Mouse (Mus musculus): ENCODE results near the gene Antxr1. TPM values are rescaled to one million over a fixed set of nuclear protein-coding genes. Genes with fewer than 3 reads are reported as not detected.

Gene Antxr1
- polyA plus RNA-seq, 1 experiment from 2014 or later, result 5.2 TPM

GRCm38 (mm10) chr6:87183159-87183558, 152.5 kb downstream of the Antxr1 start:
- H3K27ac ChIP-seq (ENCODE audit: low read length), result no peak overlapping the region; the same call in 1 of the 2 replicates
- 59% methylated on average over 8 of the region's 8 CpGs for WGBS
- no peaks in the 10 kb centered on the region for H3K27me3 ChIP-seq (ENCODE audit: insufficient read depth, low read length)
- H3K9ac ChIP-seq (replicated peaks; ENCODE audit: low read length), result no peak overlapping the region
- H3K36me3 ChIP-seq (ENCODE audit: insufficient read depth, low read length), result no peaks in the 10 kb centered on the region; the same call in 1 of the 2 replicates
- no peaks in the 10 kb centered on the region for H3K9me3 ChIP-seq (ENCODE audit: low read length)
- H3K4me3 ChIP-seq (ENCODE audit: low read length), result no peak overlapping the region
- H3K4me1 ChIP-seq (ENCODE audit: insufficient read depth, low read length), result peaks cover 26% of the 10 kb centered on the region
- H3K4me2 ChIP-seq (replicated peaks; ENCODE audit: low read depth, low read length), result no peak overlapping the region
- no peak for ATAC-seq (ENCODE audit: low FRiP score, low TSS enrichment)

DNA sequence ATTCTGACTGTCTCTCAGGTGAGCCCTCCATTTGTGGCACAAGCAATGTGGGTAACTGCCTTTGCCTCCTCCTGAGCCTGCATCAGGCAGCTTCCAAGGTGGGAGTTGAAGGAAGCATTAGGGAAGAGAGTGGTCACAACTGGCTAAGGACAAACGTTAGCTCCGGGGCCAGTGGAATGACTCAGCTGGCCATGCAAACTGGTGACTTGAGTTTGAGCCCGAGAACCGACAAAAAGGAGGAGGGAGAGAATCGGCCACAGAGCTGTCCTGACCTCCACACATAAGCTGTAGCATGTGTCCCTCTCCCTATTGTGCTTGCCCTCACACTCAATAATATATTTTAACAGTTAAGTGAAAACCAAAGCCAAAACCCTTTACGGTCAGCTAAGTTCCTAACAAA, 152.9 kb downstream of the Antxr1 start:
- no peak for ATAC-seq (ENCODE audit: low FRiP score, low TSS enrichment)
- H3K4me3 ChIP-seq (ENCODE audit: low read length), result no peak overlapping the region
- H3K36me3 ChIP-seq (ENCODE audit: insufficient read depth, low read length), result no peaks in the 10 kb centered on the region; the same call in 1 of the 2 replicates
- H3K9ac ChIP-seq (replicated peaks; ENCODE audit: low read length), result no peak overlapping the region
- no peak overlapping the region for H3K27ac ChIP-seq (ENCODE audit: low read length)
- no peaks in the 10 kb centered on the region for H3K27me3 ChIP-seq (ENCODE audit: insufficient read depth, low read length)
- no peak overlapping the region for H3K4me2 ChIP-seq (replicated peaks; ENCODE audit: low read depth, low read length)
- no peaks in the 10 kb centered on the region for H3K9me3 ChIP-seq (ENCODE audit: low read length)
- peaks cover 26% of the 10 kb centered on the region for H3K4me1 ChIP-seq (ENCODE audit: insufficient read depth, low read length)
- WGBS, result 54% methylated on average over 6 of the region's 6 CpGs

DNA sequence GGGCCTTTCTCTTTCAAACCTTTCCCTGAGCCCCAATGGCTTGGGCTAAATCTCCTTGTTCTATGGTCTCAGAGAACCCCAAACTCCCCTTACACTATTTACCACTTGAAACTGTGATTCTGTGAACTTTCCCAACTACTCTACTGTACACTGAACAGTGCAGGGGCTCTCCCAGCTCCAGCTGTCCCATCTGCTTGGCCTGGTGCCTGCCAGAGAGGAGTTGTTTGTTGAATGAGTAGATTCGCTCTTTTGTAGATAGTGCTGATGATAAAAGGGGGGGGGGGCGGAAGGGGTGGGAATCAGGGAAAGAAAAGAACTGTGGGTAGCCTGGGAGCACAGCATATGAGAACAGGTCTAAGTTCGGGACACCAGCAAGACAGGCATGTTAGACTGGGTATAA, 164.2 kb downstream of the Antxr1 start:
- no peak overlapping the region for H3K9ac ChIP-seq (replicated peaks; ENCODE audit: low read length)
- 89% methylated on average over 3 of the region's 3 CpGs for WGBS
- H3K4me3 ChIP-seq (ENCODE audit: low read length), result no peak overlapping the region
- H3K4me1 ChIP-seq (ENCODE audit: insufficient read depth, low read length), result no peaks in the 10 kb centered on the region
- no peaks in the 10 kb centered on the region for H3K9me3 ChIP-seq (ENCODE audit: low read length)
- no peak for ATAC-seq (ENCODE audit: low FRiP score, low TSS enrichment)
- 0 out of 2 replicates have a peak, but pooled peaks cover 2% of the 10 kb centered on the region for H3K36me3 ChIP-seq (ENCODE audit: insufficient read depth, low read length)
- H3K4me2 ChIP-seq (replicated peaks; ENCODE audit: low read depth, low read length), result no peak overlapping the region
- no peaks in the 10 kb centered on the region for H3K27me3 ChIP-seq (ENCODE audit: insufficient read depth, low read length)
- H3K27ac ChIP-seq (ENCODE audit: low read length), result no peak overlapping the region

DNA sequence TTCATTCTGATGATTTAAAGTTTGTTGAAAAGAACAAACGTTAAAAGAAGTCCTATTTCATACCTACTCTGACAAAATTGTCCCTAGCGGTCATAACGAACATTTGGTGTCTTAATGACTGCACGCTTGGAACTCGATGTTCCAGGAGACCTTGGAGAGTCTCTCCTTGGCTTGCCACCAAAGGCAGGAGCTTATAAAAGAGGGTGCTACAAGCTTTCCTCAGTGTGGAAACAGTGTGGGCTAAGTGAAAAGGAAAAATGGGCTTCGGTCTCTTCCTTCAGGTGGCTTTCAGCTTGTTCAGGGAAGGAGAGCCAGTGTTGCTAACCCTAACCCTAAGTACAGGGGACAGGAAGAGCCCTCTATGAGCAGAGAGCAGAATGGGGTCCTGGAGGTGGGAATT, 164.7 kb downstream of the Antxr1 start:
- WGBS, result 70% methylated on average over 6 of the region's 6 CpGs
- no peak overlapping the region for H3K4me2 ChIP-seq (replicated peaks; ENCODE audit: low read depth, low read length)
- no peaks in the 10 kb centered on the region for H3K27me3 ChIP-seq (ENCODE audit: insufficient read depth, low read length)

GRCm38 (mm10) chr6:87170277-87170676, 165.3 kb downstream of the Antxr1 start:
- ATAC-seq (ENCODE audit: low FRiP score, low TSS enrichment), result no peak
- Histone ChIP-seq H3K9ac (replicated peaks; ENCODE audit: low read length) (no peak overlapping the region), H3K9me3 (ENCODE audit: low read length) (no peaks in the 10 kb centered on the region), H3K4me1 (ENCODE audit: insufficient read depth, low read length) (no peaks in the 10 kb centered on the region), H3K4me3 (ENCODE audit: low read length) (no peak overlapping the region), H3K4me2 (replicated peaks; ENCODE audit: low read depth, low read length) (no peak overlapping the region), H3K27ac (ENCODE audit: low read length) (no peak overlapping the region), H3K27me3 (ENCODE audit: insufficient read depth, low read length) (no peaks in the 10 kb centered on the region), H3K36me3 (ENCODE audit: insufficient read depth, low read length) (0 out of 2 replicates have a peak, but pooled peaks cover 2% of the 10 kb centered on the region)
- 87% methylated on average over 6 of the region's 6 CpGs for WGBS

More for the DNA sequence above, 164.7 kb downstream of the Antxr1 start:
- H3K36me3 ChIP-seq (ENCODE audit: insufficient read depth, low read length), result 0 out of 2 replicates have a peak, but pooled peaks cover 2% of the 10 kb centered on the region
- no peak overlapping the region for H3K27ac ChIP-seq (ENCODE audit: low read length)
- no peaks in the 10 kb centered on the region for H3K9me3 ChIP-seq (ENCODE audit: low read length)
- no peak overlapping the region for H3K9ac ChIP-seq (replicated peaks; ENCODE audit: low read length)
- no peaks in the 10 kb centered on the region for H3K4me1 ChIP-seq (ENCODE audit: insufficient read depth, low read length)
- no peak overlapping the region for H3K4me3 ChIP-seq (ENCODE audit: low read length)
- ATAC-seq (ENCODE audit: low FRiP score, low TSS enrichment), result no peak

DNA sequence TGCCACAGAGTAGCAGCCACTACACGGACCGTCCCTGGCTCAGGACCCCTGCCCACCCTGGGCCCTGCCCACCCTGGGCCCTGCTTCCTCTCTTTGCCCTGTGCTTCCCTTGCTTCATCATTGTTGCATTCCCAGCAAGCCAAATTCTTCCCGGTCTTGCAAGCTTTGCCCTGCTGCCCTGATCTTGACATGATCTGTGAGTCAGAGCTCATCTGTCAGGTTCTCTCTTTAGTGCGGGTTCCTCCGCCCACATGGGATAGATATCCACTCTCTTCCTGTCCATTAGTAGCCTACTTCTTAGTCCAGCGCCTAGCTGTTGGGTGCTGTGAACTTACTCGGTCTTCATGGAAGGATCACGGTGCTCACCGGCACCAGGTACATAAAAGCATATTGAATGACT, 167.6 kb downstream of the Antxr1 start:
- WGBS, result 84% methylated on average over 9 of the region's 9 CpGs
- H3K4me3 ChIP-seq (ENCODE audit: low read length), result no peak overlapping the region
- H3K4me2 ChIP-seq (replicated peaks; ENCODE audit: low read depth, low read length), result no peak overlapping the region
- H3K4me1 ChIP-seq (ENCODE audit: insufficient read depth, low read length), result no peaks in the 10 kb centered on the region
- no peaks in the 10 kb centered on the region for H3K9me3 ChIP-seq (ENCODE audit: low read length)
- H3K9ac ChIP-seq (replicated peaks; ENCODE audit: low read length), result no peak overlapping the region
- ATAC-seq (ENCODE audit: low FRiP score, low TSS enrichment), result no peak
- H3K36me3 ChIP-seq (ENCODE audit: insufficient read depth, low read length), result 0 out of 2 replicates have a peak, but pooled peaks cover 2% of the 10 kb centered on the region
- no peaks in the 10 kb centered on the region for H3K27me3 ChIP-seq (ENCODE audit: insufficient read depth, low read length)
- H3K27ac ChIP-seq (ENCODE audit: low read length), result no peak overlapping the region

DNA sequence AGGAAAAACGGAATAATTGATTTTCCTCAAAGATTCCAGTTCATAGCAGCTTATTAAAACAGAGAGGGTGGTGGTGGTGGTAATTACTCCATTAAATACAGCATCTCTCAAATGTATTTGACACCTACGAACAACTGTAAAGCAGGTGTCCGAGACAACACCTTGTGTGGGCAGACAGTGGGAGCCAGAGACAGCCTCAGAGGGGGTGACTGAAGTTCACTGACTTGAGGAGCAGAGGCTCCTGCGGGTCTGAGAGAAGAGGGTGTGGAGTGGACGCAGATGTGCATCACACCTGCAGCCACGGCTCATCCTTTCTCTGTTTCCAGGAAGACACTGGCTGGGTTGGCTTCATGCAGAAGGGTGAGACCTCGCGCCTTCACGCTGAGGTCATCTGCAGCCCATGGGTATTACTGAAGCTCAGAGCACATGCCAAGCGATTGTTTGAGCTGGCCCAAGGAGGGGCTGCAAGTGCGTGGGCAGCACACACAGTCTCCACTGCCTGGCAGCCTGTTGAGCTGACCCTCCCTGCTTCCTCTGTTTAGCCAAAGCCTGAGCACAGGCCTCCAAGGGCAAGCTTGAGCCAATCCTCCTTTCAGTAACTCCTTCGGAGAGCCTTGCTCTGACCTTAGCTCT, 168.8 kb downstream of the Antxr1 start:
- 65% methylated on average over 12 of the region's 12 CpGs for WGBS
- ATAC-seq (ENCODE audit: low FRiP score, low TSS enrichment), result 0 out of 2 replicates have a peak, but pooled peaks have one; percentile 23
- no peaks in the 10 kb centered on the region for H3K27me3 ChIP-seq (ENCODE audit: insufficient read depth, low read length)

GRCm38 (mm10) chr6:87165536-87166311, 169.9 kb downstream of the Antxr1 start:
- no peak overlapping the region for H3K4me3 ChIP-seq (ENCODE audit: low read length)
- ATAC-seq (ENCODE audit: low FRiP score, low TSS enrichment), result no peak
- H3K36me3 ChIP-seq (ENCODE audit: insufficient read depth, low read length), result no peaks in the 10 kb centered on the region
- no peaks in the 10 kb centered on the region for H3K4me1 ChIP-seq (ENCODE audit: insufficient read depth, low read length)
- H3K9ac ChIP-seq (replicated peaks; ENCODE audit: low read length), result no peak overlapping the region
- no peaks in the 10 kb centered on the region for H3K9me3 ChIP-seq (ENCODE audit: low read length)
- no peak overlapping the region for H3K27ac ChIP-seq (ENCODE audit: low read length)
- no peaks in the 10 kb centered on the region for H3K27me3 ChIP-seq (ENCODE audit: insufficient read depth, low read length)
- no peak overlapping the region for H3K4me2 ChIP-seq (replicated peaks; ENCODE audit: low read depth, low read length)
- WGBS, result 58% methylated on average over 8 of the region's 8 CpGs

More for the DNA sequence above, 168.8 kb downstream of the Antxr1 start:
- Histone ChIP-seq H3K4me3 (ENCODE audit: low read length) (no peak overlapping the region), H3K27ac (ENCODE audit: low read length) (no peak overlapping the region), H3K36me3 (ENCODE audit: insufficient read depth, low read length) (0 out of 2 replicates have a peak, but pooled peaks cover under 1% of the 10 kb centered on the region), H3K9ac (replicated peaks; ENCODE audit: low read length) (no peak overlapping the region), H3K4me1 (ENCODE audit: insufficient read depth, low read length) (no peaks in the 10 kb centered on the region), H3K9me3 (ENCODE audit: low read length) (no peaks in the 10 kb centered on the region), H3K4me2 (replicated peaks; ENCODE audit: low read depth, low read length) (no peak overlapping the region)

- Histone ChIP-seq H3K4me3 (ENCODE audit: low read length) (no peak overlapping the region), H3K4me1 (ENCODE audit: insufficient read depth, low read length) (peaks cover 6% of the 10 kb centered on the region), H3K27me3 (ENCODE audit: insufficient read depth, low read length) (no peaks in the 10 kb centered on the region), H3K27ac (ENCODE audit: low read length) (no peak overlapping the region), H3K36me3 (ENCODE audit: insufficient read depth, low read length) (no peaks in the 10 kb centered on the region), H3K9ac (replicated peaks; ENCODE audit: low read length) (no peak overlapping the region), H3K4me2 (replicated peaks; ENCODE audit: low read depth, low read length) (no peak overlapping the region), H3K9me3 (ENCODE audit: low read length) (no peaks in the 10 kb centered on the region)
- peak; percentile 65; the same call in 1 of the 2 replicates for ATAC-seq (ENCODE audit: low FRiP score, low TSS enrichment)
- 50% methylated on average over 12 of the region's 12 CpGs for WGBS
Measured at GRCm38 (mm10) chr6:87161391-87162263, 174.0 kb downstream of the Antxr1 start.
